Mouse (Mus musculus) lung, postnatal 0 days (tissue): ENCODE data around the gene Hist1h2bf. TPM values are rescaled to one million over a fixed set of nuclear protein-coding genes. Genes with fewer than 3 reads are reported as not detected.
"Not testable (repeated sequence)": the region's sequence is repeated elsewhere in the genome, so short reads cannot be mapped to it uniquely, and the experiment has no call there.

Experiments
- ATAC-seq: fragments of 200-750 bp; cut with Nextera tagmentation; 2 replicates; pipeline ENCODE4 v1.8.0; 2017; ENCODE audit warnings: moderate library complexity
- DNase-seq: peaks from one replicate; pipeline ENCODE4 v3.0.0-alpha.2; 2016; ENCODE audit warnings: low spot score
- H3K27ac ChIP-seq: fragments of 300-500 bp; sonication (generic); 2 replicates; pipeline ENCODE4 v1.5.1; 2014; ENCODE audit warnings: antibody characterized with exemption, mild to moderate bottlenecking, low read length, mixed read lengths
- H3K27me3 ChIP-seq: fragments of 300-500 bp; sonication (generic); replicated peaks from 2 replicates; pipeline ENCODE4 v1.6.1; 2014; ENCODE audit warnings: low read length, mixed read lengths; ENCODE audit not compliant: insufficient read depth
- H3K36me3 ChIP-seq: fragments of 300-500 bp; sonication (generic); 2 replicates; pipeline ENCODE4 v1.6.1; 2014; ENCODE audit warnings: low read length, mixed read lengths; ENCODE audit not compliant: insufficient read depth
- H3K4me1 ChIP-seq: fragments of 300-500 bp; sonication (generic); 2 replicates; pipeline ENCODE4 v1.6.1; 2014; ENCODE audit warnings: antibody characterized with exemption, low read depth, low read length, mixed read lengths; ENCODE audit not compliant: insufficient read depth
- H3K4me2 ChIP-seq: fragments of 300-500 bp; sonication (generic); replicated peaks from 2 replicates; pipeline ENCODE4 v1.6.1; 2014; ENCODE audit warnings: low read depth, mild to moderate bottlenecking, low read length, moderate library complexity, mixed read lengths
- H3K4me3 ChIP-seq: fragments of 300-500 bp; sonication (generic); 2 replicates; pipeline ENCODE4 v1.5.1; 2014; ENCODE audit warnings: low read depth, low read length
- H3K9ac ChIP-seq: fragments of 300-500 bp; sonication (generic); replicated peaks from 2 replicates; pipeline ENCODE4 v1.6.1; 2014; ENCODE audit warnings: low read depth, mild to moderate bottlenecking
- H3K9me3 ChIP-seq: fragments of 300-500 bp; sonication (generic); 2 replicates; pipeline ENCODE4 v1.6.1; 2016; ENCODE audit warnings: low read length, mixed read lengths
- CTCF ChIP-seq: IDR thresholded peaks from 2 replicates; pipeline ENCODE4 v1.5.1; 2016; ENCODE audit warnings: antibody characterized with exemption, mild to moderate bottlenecking
- EP300 ChIP-seq: IDR thresholded peaks from 2 replicates; pipeline ENCODE4 v1.6.1; 2016; ENCODE audit warnings: antibody characterized with exemption, mild to moderate bottlenecking, control low read depth
- WGBS: fragments of 180-500 bp; shearing (Covaris S2); extraction: QIAGEN DNeasy Blood & Tissue Kit; methylation state at CpG from one replicate; pipeline ENCODE4 v1.1.7; 2014; 5-methylcytosine and 5-hydroxymethylcytosine counted together
- polyA plus RNA-seq: library from polyadenylated mRNA; unstranded; fragments of >200 nt; fragmentation: Nextera tagmentation; extraction: Ambion mirVana; gene quantifications from 2 replicates; pipeline ENCODE4 v1.2.1, GENCODE M21; 2015

The Hist1h2bf gene
- polyA plus RNA-seq, 1 experiment from 2014 or later, result 0.48 TPM

GRCm38 (mm10) chr13:23550761-23551145, 23.2 kb downstream of the Hist1h2bf start:
- 0% methylated on average over 3 of the region's 3 CpGs for WGBS
- ATAC-seq (no peak), DNase-seq (no peak)
- Histone ChIP-seq H3K9ac (no peak overlapping the region), H3K4me3 (peak overlapping the region; percentile 41), H3K9me3 (no peaks in the 10 kb centered on the region), H3K27me3 (no peaks in the 10 kb centered on the region), H3K36me3 (no peaks in the 10 kb centered on the region), H3K4me1 (no peaks in the 10 kb centered on the region), H3K27ac (peak overlapping the region; percentile 75), H3K4me2 (peak overlapping the region; percentile 59)
- no peak for TF ChIP-seq EP300
- no peak for TF ChIP-seq CTCF

- ATAC-seq (no peak), DNase-seq (no peak)
- no peaks in the 10 kb centered on the region for H3K9me3 ChIP-seq
- H3K27me3 ChIP-seq, result no peaks in the 10 kb centered on the region
- TF ChIP-seq EP300, result no peak
- TF ChIP-seq CTCF, result no peak
- no peak overlapping the region for H3K9ac ChIP-seq
- no peaks in the 10 kb centered on the region for H3K4me1 ChIP-seq
- H3K36me3 ChIP-seq, result no peaks in the 10 kb centered on the region
- no peak overlapping the region for H3K4me3 ChIP-seq
- H3K4me2 ChIP-seq, result no peak overlapping the region
- 49% methylated on average over 5 of the region's 5 CpGs for WGBS
- H3K27ac ChIP-seq, result no peak overlapping the region
Measured at GRCm38 (mm10) chr13:23546694-23547093, 27.3 kb downstream of the Hist1h2bf start.

GRCm38 (mm10) chr13:23544787-23545120, 29.2 kb downstream of the Hist1h2bf start:
- not testable (repeated sequence) for H3K27me3 ChIP-seq, H3K4me1 ChIP-seq, DNase-seq, ATAC-seq, H3K27ac ChIP-seq, H3K9me3 ChIP-seq, H3K36me3 ChIP-seq, H3K9ac ChIP-seq
- Histone ChIP-seq H3K4me2 (peak overlapping the region; percentile 63), H3K4me3 (peak overlapping the region; percentile 49)
- under 1% methylated on average over 11 of the region's 14 CpGs for WGBS

- Histone ChIP-seq H3K4me1 (no peaks in the 10 kb centered on the region), H3K27ac (peak within 1 kb of the TSS; percentile 86), H3K9me3 (no peaks in the 10 kb centered on the region), H3K27me3 (no peaks in the 10 kb centered on the region), H3K4me3 (peak within 1 kb of the TSS; percentile 49), H3K4me2 (peak within 1 kb of the TSS; percentile 63), H3K36me3 (no peaks in the 10 kb centered on the region), H3K9ac (peak within 1 kb of the TSS; percentile 52)
- peak; percentile 94 for ATAC-seq
- TF ChIP-seq EP300 (peak; percentile 46; the same call in 1 of the 2 replicates), CTCF (no peak)
- DNase-seq, result peak; percentile 98
- WGBS, result under 1% methylated on average over 19 of the region's 45 CpGs
Measured at GRCm38 (mm10) chr13:23543965-23544786, 29.8 kb downstream of the Hist1h2bf start, which contains the start of gene Hist1h3f. TSS of gene Hist1h3f (plus strand) at chr13:23544052.

GRCm38 (mm10) chr13:23542999-23543607, 30.9 kb downstream of the Hist1h2bf start, which contains the start of gene Hist1h2bh:
TSS of gene Hist1h2bh (minus strand) at chr13:23543392.
- peak within 1 kb of the TSS; percentile 63 for H3K4me2 ChIP-seq
- WGBS, result under 1% methylated on average over 27 of the region's 42 CpGs
- ATAC-seq (peak; percentile 91), DNase-seq (peak; percentile 98)
- peak within 1 kb of the TSS; percentile 49 for H3K4me3 ChIP-seq
- H3K4me1 ChIP-seq, H3K27me3 ChIP-seq, H3K9me3 ChIP-seq, H3K36me3 ChIP-seq: not testable (repeated sequence)
- H3K9ac ChIP-seq, result peak within 1 kb of the TSS; percentile 34
- H3K27ac ChIP-seq, result peak within 1 kb of the TSS; percentile 86

GRCm38 (mm10) chr13:23542225-23542980, 31.6 kb downstream of the Hist1h2bf start:
- not testable (repeated sequence) for H3K4me1 ChIP-seq, H3K36me3 ChIP-seq, DNase-seq, H3K27me3 ChIP-seq, ATAC-seq, H3K9me3 ChIP-seq
- H3K4me2 ChIP-seq, result peak overlapping the region; percentile 63
- peak overlapping the region; percentile 34; the same call in 1 of the 2 replicates for H3K9ac ChIP-seq
- WGBS, result 4% methylated on average over 3 of the region's 3 CpGs
- peak overlapping the region; percentile 49; the same call in 1 of the 2 replicates for H3K4me3 ChIP-seq
- 0 out of 2 replicates have a peak overlapping the region, but pooled peaks have one; percentile 15 for H3K27ac ChIP-seq
